Mouse (Mus musculus): ENCODE measurements around the gene Prrc2a. TPM values are rescaled to one million over a fixed set of nuclear protein-coding genes. Genes with fewer than 3 reads are reported as not detected.

The Prrc2a gene
- polyA plus RNA-seq (2016; fragmentation: Nextera tagmentation; extraction: Ambion mirVana) = 221 and 231 TPM in 2 replicates

DNA sequence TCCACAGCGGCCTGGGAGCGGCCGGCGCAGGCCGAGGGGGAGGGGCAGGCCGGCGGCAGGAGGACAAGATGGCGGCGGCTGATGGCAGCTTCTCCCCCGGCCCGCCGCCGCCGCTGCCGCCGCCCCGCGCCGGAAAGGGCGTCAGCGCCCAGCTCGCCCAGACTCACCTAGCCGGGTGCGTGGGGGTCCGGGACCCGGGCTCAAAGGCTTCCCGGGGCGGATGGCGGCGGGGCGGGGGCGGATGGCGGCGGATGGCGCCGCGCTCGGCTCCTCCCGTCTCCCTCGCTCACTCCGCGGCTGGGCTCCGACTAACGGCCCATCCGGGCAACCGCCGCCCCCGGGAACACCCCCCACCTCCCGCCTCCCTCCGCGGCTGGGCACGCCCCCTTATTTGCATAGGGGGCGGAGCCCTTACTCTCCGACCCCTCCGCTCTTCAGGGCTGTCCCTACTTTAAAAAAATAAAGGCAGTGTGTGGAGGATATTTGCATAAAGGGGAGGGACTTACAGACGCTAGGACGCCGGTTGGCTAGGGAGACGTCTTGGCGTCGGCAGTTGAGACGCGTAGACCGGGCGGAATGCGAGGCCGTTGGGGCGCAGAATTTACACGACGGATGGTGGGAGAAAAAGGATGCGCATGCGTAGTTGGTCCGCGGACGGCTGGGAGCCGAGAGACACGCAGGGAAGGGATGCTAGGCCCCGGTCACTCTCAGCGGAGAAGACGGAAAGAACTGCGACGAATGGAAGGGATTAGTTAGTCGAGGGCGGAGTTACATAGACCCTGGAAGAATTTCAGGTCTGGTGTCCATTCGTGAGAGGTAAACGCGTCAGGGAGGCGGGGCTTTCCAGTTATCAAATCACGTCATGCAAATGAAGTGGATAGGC, at the start of gene Prrc2a:
Gene Prrc2a (minus strand): TSS at position 330 of the 883 bp plus-strand sequence.
- peaks cover 30% of the 10 kb centered on the region for H3K36me3 ChIP-seq (replicated peaks)
- H3K4me2 ChIP-seq = peak within 1 kb of the TSS; percentile 96
- under 1% methylated on average over 81 of the region's 89 CpGs for WGBS
- H3K27ac ChIP-seq = peak within 1 kb of the TSS; percentile 98
- ATAC-seq (ENCODE audit: low FRiP score) = peak; percentile 96
- H3K27me3 ChIP-seq = no peaks in the 10 kb centered on the region
- peak within 1 kb of the TSS; percentile 100 for H3K9ac ChIP-seq
- H3K4me1 ChIP-seq = peaks cover 32% of the 10 kb centered on the region
- peak within 1 kb of the TSS; percentile 99 for H3K4me3 ChIP-seq (replicated peaks)
- no peaks in the 10 kb centered on the region for H3K9me3 ChIP-seq

DNA sequence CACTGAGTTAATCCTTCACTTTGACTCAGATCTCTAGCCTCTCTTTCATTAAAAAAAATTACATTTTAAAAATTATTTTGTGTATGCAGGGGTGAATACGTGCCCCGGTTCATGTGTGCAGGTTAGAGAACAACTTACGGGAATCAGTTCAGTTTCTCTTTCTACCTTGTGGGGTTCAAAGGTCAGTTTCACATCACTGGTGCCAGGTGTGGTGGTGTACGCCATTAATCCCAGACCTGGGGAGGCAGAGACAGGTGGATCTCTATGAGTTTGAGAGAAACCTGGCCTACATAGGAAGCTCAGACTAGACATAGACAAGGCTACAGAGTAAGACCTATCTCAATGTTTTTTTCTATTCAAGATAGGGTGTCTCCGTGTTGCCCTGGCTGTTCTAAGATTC, 48.4 kb upstream of the Prrc2a start:
- 95% methylated on average over 5 of the region's 5 CpGs for WGBS
- H3K27ac ChIP-seq = no peak overlapping the region
- no peak overlapping the region for H3K4me2 ChIP-seq
- no peaks in the 10 kb centered on the region for H3K4me1 ChIP-seq
- no peaks in the 10 kb centered on the region for H3K36me3 ChIP-seq (replicated peaks)
- no peak for ATAC-seq (ENCODE audit: low FRiP score)
- no peak overlapping the region for H3K9ac ChIP-seq
- no peak overlapping the region for H3K4me3 ChIP-seq (replicated peaks)
- H3K9me3 ChIP-seq = no peaks in the 10 kb centered on the region
- H3K27me3 ChIP-seq = 0 out of 2 replicates have a peak, but pooled peaks cover 9% of the 10 kb centered on the region

DNA sequence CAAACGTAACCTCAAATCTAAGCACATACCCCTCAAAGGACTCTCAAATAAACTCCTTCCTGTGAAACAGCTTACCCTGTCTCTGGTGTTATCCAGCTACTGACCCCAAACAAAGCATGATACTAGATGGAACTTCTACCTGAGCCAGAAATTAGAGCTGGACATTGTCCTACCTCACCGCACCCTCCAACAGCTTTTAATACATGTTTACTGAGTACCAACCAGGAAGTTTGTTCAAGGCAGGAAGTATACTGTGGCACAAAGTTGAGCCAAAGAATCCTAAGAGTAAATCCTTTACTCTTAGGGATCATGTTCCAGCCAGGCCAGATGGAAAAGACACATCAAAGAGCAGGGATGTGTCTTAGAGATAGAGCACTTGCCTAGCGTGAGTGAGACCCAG, 45.9 kb upstream of the Prrc2a start:
- Histone ChIP-seq H3K9me3 (no peaks in the 10 kb centered on the region), H3K27ac (no peak overlapping the region), H3K4me2 (no peak overlapping the region), H3K27me3 (0 out of 2 replicates have a peak, but pooled peaks cover 14% of the 10 kb centered on the region), H3K36me3 (replicated peaks) (no peaks in the 10 kb centered on the region), H3K4me3 (replicated peaks) (no peak overlapping the region), H3K4me1 (no peaks in the 10 kb centered on the region), H3K9ac (no peak overlapping the region)
- 83% methylated on average over 3 of the region's 3 CpGs for WGBS
- no peak for ATAC-seq (ENCODE audit: low FRiP score)

DNA sequence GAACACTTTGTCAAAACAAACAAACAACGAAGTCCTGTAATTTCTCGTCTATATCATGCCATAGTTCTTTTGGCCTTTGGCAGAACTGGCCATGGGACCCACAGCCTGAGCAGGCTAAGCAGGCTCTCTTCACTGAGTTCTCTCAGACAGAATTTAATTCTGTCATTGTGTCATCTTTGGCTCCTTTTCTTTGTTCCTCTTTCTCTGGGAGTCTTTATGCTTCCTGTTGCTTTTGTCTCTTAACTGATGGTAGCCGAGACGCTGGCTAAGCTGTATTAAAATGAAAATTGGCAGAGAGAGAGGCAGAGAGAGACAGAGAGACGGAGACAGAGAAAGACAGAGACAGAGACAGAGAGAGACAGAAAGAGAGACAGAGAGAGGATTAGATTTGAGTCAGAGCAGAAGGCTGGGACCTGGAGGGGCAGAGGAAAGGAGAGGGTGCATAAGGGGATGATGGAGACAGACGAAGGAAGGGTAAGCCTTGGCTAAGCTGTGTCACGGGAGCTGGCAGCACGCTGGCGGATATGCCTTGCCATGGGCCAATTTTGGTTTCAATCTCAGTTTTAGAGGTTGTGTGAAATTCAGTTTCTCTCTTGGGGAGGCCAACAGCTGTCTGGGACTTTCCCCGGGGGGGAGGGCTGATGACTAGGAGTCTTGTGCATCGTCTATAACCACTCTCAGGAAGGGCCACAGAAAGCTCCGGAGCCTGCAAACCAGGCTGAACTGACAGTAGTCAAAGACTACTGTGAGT, 45.3 kb upstream of the Prrc2a start:
- H3K27me3 ChIP-seq = peaks cover 19% of the 10 kb centered on the region
- H3K27ac ChIP-seq = no peak overlapping the region
- H3K9me3 ChIP-seq = no peaks in the 10 kb centered on the region
- H3K4me1 ChIP-seq = no peaks in the 10 kb centered on the region
- ATAC-seq (ENCODE audit: low FRiP score) = no peak
- H3K9ac ChIP-seq = no peak overlapping the region
- no peaks in the 10 kb centered on the region for H3K36me3 ChIP-seq (replicated peaks)
- WGBS = 74% methylated on average over 12 of the region's 12 CpGs
- H3K4me3 ChIP-seq (replicated peaks) = no peak overlapping the region
- H3K4me2 ChIP-seq = no peak overlapping the region

DNA sequence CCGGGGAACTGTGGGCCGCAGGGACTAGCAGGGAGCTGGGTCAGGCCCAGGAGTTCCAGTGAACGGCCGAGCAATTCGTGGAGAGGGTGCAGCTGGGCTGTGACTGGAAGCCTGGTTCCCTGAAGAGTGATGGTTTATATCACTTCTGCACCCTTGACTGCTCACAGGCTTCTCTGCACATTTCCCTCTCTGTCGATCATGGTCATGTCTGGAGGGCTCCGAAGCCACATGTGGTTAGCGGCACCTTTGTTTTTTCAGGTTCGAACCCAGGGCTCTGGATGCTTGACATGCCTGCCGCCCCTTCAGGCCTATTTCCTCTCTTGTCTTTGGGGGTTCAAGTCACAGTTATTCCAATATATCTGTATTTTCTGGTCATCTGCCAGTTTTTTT, 40.7 kb upstream of the Prrc2a start:
- no peak overlapping the region for H3K4me3 ChIP-seq (replicated peaks)
- no peaks in the 10 kb centered on the region for H3K4me1 ChIP-seq
- H3K9me3 ChIP-seq = no peaks in the 10 kb centered on the region
- 62% methylated on average over 10 of the region's 10 CpGs for WGBS
- H3K9ac ChIP-seq = no peak overlapping the region
- H3K27me3 ChIP-seq = peaks cover 58% of the 10 kb centered on the region
- H3K36me3 ChIP-seq (replicated peaks) = no peaks in the 10 kb centered on the region
- ATAC-seq (ENCODE audit: low FRiP score) = no peak
- H3K4me2 ChIP-seq = no peak overlapping the region
- H3K27ac ChIP-seq = no peak overlapping the region

DNA sequence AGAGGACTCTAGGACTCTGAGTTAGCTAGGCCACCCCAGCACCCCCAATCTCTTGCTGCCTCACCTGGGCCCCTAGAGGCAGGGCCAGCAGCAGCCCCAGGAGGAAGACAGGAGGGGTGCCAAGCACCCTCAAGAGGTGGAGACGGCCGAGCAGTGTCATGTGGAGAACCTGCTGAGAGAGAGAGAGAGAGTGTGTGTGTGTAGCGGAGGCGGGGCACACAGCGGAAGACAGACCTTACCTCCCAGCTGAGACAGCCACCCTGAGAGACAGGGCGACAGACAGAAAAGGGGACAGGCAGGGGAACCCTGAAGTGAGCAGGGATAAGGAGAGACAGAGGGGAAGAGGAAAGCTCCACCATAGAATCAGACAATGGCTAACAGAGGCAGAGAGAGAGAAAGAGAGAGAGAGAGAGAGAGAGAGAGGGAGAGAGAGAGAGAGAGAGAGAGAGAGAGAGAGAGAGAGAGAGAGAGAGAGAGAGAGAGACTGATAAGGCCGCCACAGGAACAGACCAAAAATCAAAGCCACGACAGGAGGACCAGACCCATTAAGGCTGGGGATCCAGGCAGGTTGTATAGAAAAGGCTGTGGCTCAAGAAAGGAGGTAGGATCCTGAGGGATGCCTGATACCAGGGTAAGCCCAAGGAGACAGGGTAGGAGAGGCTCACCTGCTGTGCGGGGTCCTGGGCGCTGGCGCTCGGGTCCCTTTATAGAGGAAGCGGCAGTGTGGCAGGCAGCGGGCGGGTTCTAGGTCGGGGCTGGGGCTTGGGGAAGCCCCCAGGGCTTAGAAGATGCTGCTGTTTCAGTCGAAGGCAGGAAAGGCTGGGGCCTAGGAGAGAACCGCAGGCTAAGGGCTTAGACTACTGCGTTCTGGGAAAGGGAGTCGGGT, 40.0 kb upstream of the Prrc2a start, which contains the start of gene Lta:
Gene Lta (minus strand): TSS at position 858 of the 886 bp plus-strand sequence.
- no peak within 1 kb of the TSS for H3K27ac ChIP-seq
- no peak for ATAC-seq (ENCODE audit: low FRiP score)
- no peak within 1 kb of the TSS for H3K9ac ChIP-seq
- no peak within 1 kb of the TSS for H3K4me2 ChIP-seq
- no peaks in the 10 kb centered on the region for H3K4me1 ChIP-seq
- WGBS = 24% methylated on average over 20 of the region's 20 CpGs
- no peaks in the 10 kb centered on the region for H3K9me3 ChIP-seq
- peaks cover 58% of the 10 kb centered on the region for H3K27me3 ChIP-seq
- H3K36me3 ChIP-seq (replicated peaks) = no peaks in the 10 kb centered on the region
- no peak within 1 kb of the TSS for H3K4me3 ChIP-seq (replicated peaks)

DNA sequence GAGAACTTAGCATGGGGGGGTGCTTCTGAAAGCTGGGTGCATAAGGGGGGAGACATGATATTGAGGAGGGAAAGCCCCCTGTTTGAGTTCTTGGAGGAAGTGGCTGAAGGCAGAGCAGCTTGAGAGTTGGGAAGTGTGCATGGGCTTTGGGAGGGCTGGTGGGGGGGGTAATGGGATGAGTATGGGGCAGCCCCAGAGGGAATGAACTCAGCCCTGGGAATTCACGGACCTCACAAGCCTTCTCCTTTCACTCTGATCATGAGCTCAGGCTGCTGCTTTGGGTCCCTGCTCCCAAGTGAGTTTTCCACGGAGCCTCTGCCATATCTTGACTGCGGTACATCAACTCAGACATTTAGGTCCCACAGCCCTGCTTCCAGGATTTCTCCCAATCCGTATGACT, 37.7 kb upstream of the Prrc2a start:
- no peak overlapping the region for H3K4me3 ChIP-seq (replicated peaks)
- ATAC-seq (ENCODE audit: low FRiP score) = no peak
- H3K36me3 ChIP-seq (replicated peaks) = no peaks in the 10 kb centered on the region
- H3K27me3 ChIP-seq = peaks cover 72% of the 10 kb centered on the region
- H3K4me2 ChIP-seq = no peak overlapping the region
- H3K4me1 ChIP-seq = no peaks in the 10 kb centered on the region
- WGBS = 82% methylated on average over 4 of the region's 4 CpGs
- H3K9ac ChIP-seq = no peak overlapping the region
- no peak overlapping the region for H3K27ac ChIP-seq
- no peaks in the 10 kb centered on the region for H3K9me3 ChIP-seq

DNA sequence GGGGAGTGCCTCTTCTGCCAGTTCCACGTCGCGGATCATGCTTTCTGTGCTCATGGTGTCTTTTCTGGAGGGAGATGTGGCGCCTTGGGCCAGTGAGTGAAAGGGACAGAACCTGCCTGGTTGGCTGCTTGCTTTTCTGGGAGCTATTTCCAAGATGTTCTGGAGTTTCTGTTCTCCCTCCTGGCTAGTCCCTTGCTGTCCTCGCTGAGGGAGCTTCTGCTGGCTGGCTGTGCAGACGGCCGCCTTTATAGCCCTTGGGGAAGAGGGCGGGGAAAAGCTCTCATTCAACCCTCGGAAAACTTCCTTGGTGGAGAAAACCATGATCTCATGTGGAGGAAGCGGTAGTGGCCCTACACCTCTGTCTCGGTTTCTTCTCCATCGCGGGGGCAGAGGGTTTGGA, 37.1 kb upstream of the Prrc2a start, which contains the start of gene Tnf:
Gene Tnf (minus strand): TSS at position 221 of the 400 bp plus-strand sequence.
- no peak within 1 kb of the TSS for H3K27ac ChIP-seq
- no peaks in the 10 kb centered on the region for H3K4me1 ChIP-seq
- H3K9me3 ChIP-seq = no peaks in the 10 kb centered on the region
- no peak within 1 kb of the TSS for H3K4me3 ChIP-seq (replicated peaks)
- ATAC-seq (ENCODE audit: low FRiP score) = no peak
- peaks cover 77% of the 10 kb centered on the region for H3K27me3 ChIP-seq
- H3K9ac ChIP-seq = no peak within 1 kb of the TSS
- 53% methylated on average over 13 of the region's 13 CpGs for WGBS
- no peaks in the 10 kb centered on the region for H3K36me3 ChIP-seq (replicated peaks)
- H3K4me2 ChIP-seq = no peak within 1 kb of the TSS

DNA sequence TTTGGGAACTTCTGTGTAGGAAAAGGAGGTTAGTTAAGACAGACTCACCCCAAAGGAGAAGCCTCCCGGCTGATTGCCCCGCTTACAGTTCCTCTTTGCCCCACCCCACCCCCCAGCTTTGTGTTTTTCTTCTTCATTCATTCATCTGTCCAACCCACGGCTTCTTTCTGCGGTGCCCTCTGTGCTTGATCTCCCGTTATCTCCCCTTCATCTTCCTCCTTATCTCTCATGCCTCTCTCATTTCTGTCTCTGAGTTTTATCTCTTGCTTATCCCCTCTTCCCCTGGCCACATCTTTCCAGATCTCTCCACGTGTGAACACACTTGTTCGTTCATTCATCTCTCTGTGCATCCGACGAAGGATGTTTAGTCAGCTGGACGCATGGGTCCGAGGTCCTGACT, 36.4 kb upstream of the Prrc2a start:
- Histone ChIP-seq H3K9ac (no peak overlapping the region), H3K4me3 (replicated peaks) (no peak overlapping the region), H3K4me2 (no peak overlapping the region), H3K36me3 (replicated peaks) (no peaks in the 10 kb centered on the region), H3K9me3 (no peaks in the 10 kb centered on the region), H3K27ac (no peak overlapping the region), H3K4me1 (peaks cover 1% of the 10 kb centered on the region), H3K27me3 (peaks cover 79% of the 10 kb centered on the region)
- WGBS = 74% methylated on average over 11 of the region's 11 CpGs
- no peak for ATAC-seq (ENCODE audit: low FRiP score)

DNA sequence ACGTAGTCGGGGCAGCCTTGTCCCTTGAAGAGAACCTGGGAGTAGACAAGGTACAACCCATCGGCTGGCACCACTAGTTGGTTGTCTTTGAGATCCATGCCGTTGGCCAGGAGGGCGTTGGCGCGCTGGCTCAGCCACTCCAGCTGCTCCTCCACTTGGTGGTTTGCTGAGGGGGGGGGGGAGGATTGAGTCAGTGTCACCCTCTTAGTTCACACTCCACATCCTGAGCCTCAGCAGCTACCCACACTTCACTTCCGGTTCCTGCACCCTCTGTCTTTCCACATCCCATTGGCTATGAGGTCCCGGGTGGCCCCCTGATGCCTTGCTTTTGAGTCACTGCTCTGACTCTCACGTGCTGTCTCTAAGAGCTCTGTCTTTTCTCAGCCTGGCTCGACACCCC, 35.7 kb upstream of the Prrc2a start:
- H3K9me3 ChIP-seq = no peaks in the 10 kb centered on the region
- H3K27ac ChIP-seq = no peak overlapping the region
- ATAC-seq (ENCODE audit: low FRiP score) = no peak
- no peaks in the 10 kb centered on the region for H3K36me3 ChIP-seq (replicated peaks)
- H3K4me2 ChIP-seq = no peak overlapping the region
- H3K4me3 ChIP-seq (replicated peaks) = no peak overlapping the region
- peaks cover 84% of the 10 kb centered on the region for H3K27me3 ChIP-seq
- no peak overlapping the region for H3K9ac ChIP-seq
- WGBS = 87% methylated on average over 11 of the region's 11 CpGs
- H3K4me1 ChIP-seq = peaks cover 9% of the 10 kb centered on the region

DNA sequence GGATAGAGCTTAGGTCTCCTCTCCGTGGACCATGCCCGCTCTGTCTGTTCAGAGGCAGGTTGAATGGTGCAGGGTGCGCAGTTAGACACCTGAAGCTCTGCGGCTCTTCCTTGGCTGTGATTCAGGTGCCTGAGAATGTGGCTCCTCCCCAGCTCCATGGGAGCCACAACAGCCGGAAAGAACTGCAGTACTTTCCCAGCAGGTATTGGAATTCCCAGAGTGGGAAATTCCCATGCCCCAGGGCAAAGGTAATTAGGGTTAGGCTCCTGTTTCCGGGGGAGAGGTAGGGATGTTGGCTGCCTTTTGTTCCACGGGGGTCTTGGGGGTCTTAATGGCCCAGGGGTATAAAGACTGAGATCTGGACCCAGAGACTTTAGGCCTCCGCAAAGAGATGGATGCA, 34.2 kb upstream of the Prrc2a start:
- Histone ChIP-seq H3K36me3 (replicated peaks) (no peaks in the 10 kb centered on the region), H3K27ac (no peak overlapping the region), H3K4me1 (peaks cover 10% of the 10 kb centered on the region), H3K9me3 (no peaks in the 10 kb centered on the region), H3K27me3 (peaks cover 85% of the 10 kb centered on the region), H3K4me2 (no peak overlapping the region), H3K9ac (no peak overlapping the region), H3K4me3 (replicated peaks) (no peak overlapping the region)
- ATAC-seq (ENCODE audit: low FRiP score) = no peak
- WGBS = 35% methylated on average over 8 of the region's 8 CpGs

DNA sequence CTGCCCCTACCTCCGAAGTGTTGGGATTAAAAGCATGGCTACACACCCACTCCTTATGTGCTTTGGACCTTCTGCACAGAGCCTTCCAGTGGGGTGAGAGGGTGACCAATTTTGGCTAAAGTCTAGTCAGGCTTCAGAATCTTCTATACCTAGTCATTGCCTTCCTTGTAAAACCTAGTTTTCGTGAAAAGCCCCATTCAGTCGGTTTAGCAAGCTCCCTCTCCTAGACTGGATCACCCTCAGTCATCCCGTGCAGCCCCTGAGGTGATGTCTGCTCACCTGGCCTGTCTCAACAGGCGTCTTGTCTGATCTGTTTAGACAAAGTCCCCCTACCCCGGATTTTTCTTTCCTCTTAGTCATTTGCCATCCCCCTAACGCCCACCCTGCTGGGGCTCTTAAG, 33.3 kb upstream of the Prrc2a start:
- H3K27ac ChIP-seq = no peak overlapping the region
- H3K9ac ChIP-seq = no peak overlapping the region
- peaks cover 10% of the 10 kb centered on the region for H3K4me1 ChIP-seq
- no peaks in the 10 kb centered on the region for H3K36me3 ChIP-seq (replicated peaks)
- no peak overlapping the region for H3K4me2 ChIP-seq
- peaks cover 80% of the 10 kb centered on the region for H3K27me3 ChIP-seq
- no peak for ATAC-seq (ENCODE audit: low FRiP score)
- H3K4me3 ChIP-seq (replicated peaks) = no peak overlapping the region
- WGBS = 66% methylated on average over 7 of the region's 7 CpGs
- H3K9me3 ChIP-seq = no peaks in the 10 kb centered on the region

Measured in forebrain, embryonic 12.5 days (tissue).